Mouse (Mus musculus) hindbrain, postnatal 0 days (tissue): ENCODE results near the gene Ttn. TPM values are rescaled to one million over a fixed set of nuclear protein-coding genes. Genes with fewer than 3 reads are reported as not detected.

Experiments used
- ATAC-seq: fragments of 200-750 bp; cut with Nextera tagmentation; 2 replicates; pipeline ENCODE4 v1.8.0; 2017; ENCODE audit warnings: mild to moderate bottlenecking, moderate TSS enrichment, moderate library complexity
- DNase-seq: peaks from one replicate; pipeline ENCODE4 v3.0.0-alpha.2; 2015; ENCODE audit warnings: low spot score
- H3K27ac ChIP-seq: fragments of 300-500 bp; sonication (generic); 2 replicates; pipeline ENCODE4 v1.5.1; 2014; ENCODE audit warnings: mild to moderate bottlenecking
- H3K27me3 ChIP-seq: fragments of 300-500 bp; sonication (generic); 2 replicates; pipeline ENCODE4 v1.6.1; 2014; ENCODE audit warnings: low read length, mixed read lengths; ENCODE audit not compliant: insufficient read depth
- H3K36me3 ChIP-seq: fragments of 300-500 bp; sonication (generic); 2 replicates; pipeline ENCODE4 v1.6.1; 2014; ENCODE audit warnings: low read length, mixed read lengths; ENCODE audit not compliant: insufficient read depth
- H3K4me1 ChIP-seq: fragments of 300-500 bp; sonication (generic); 2 replicates; pipeline ENCODE4 v1.6.1; 2014; ENCODE audit warnings: antibody characterized with exemption, low read length, mixed read lengths; ENCODE audit not compliant: insufficient read depth
- H3K4me2 ChIP-seq: fragments of 300-500 bp; sonication (generic); 2 replicates; pipeline ENCODE4 v1.6.1; 2014; ENCODE audit warnings: low read depth, mild to moderate bottlenecking, low read length, moderate library complexity, mixed read lengths
- H3K4me3 ChIP-seq: fragments of 300-500 bp; sonication (generic); 2 replicates; pipeline ENCODE4 v1.5.1; 2014; ENCODE audit warnings: low read length
- H3K9ac ChIP-seq: fragments of 300-500 bp; sonication (generic); replicated peaks from 2 replicates; pipeline ENCODE4 v1.6.1; 2014; ENCODE audit warnings: mild to moderate bottlenecking, low read length, moderate library complexity, mixed read lengths
- H3K9me3 ChIP-seq: fragments of 300-500 bp; sonication (generic); 2 replicates; pipeline ENCODE4 v1.6.1; 2016; ENCODE audit warnings: low read length, mixed read lengths
- CTCF ChIP-seq: IDR thresholded peaks from 2 replicates; pipeline ENCODE4 v1.5.1; 2016; ENCODE audit warnings: antibody characterized with exemption, control low read depth, low read depth
- WGBS: fragments of 180-500 bp; shearing (Covaris S2); extraction: QIAGEN DNeasy Blood & Tissue Kit; methylation state at CpG from one replicate; pipeline ENCODE4 v1.1.7; 2014; 5-methylcytosine and 5-hydroxymethylcytosine counted together
- polyA plus RNA-seq: library from polyadenylated mRNA; unstranded; fragments of >200 nt; fragmentation: Nextera tagmentation; extraction: Ambion mirVana; gene quantifications from 2 replicates; pipeline ENCODE4 v1.2.1, GENCODE M21; 2015
- total RNA-seq: library from RNA; depleted of rRNA; stranded (reverse); fragments of >200 nt; gene quantifications from 2 replicates; pipeline ENCODE4 v1.2.3, GENCODE M21; 2014

Gene Ttn
- total and polyA plus RNA-seq, 2 experiments from 2014 or later = 0.58 to 0.73 TPM

GRCm38 (mm10) chr2:76875587-76875986 is 106.8 kb downstream of the Ttn start:
- ATAC-seq = no peak
- no peak overlapping the region for H3K9ac ChIP-seq
- no peak for TF ChIP-seq CTCF
- no peak for DNase-seq
- H3K36me3 ChIP-seq = no peaks in the 10 kb centered on the region
- H3K27ac ChIP-seq = no peak overlapping the region
- 91% methylated on average over 12 of the region's 12 CpGs for WGBS
- no peaks in the 10 kb centered on the region for H3K27me3 ChIP-seq
- H3K4me1 ChIP-seq = no peaks in the 10 kb centered on the region
- no peak overlapping the region for H3K4me3 ChIP-seq
- no peaks in the 10 kb centered on the region for H3K9me3 ChIP-seq
- no peak overlapping the region for H3K4me2 ChIP-seq

- no peak overlapping the region for H3K4me3 ChIP-seq
- H3K4me1 ChIP-seq = no peaks in the 10 kb centered on the region
- ATAC-seq (no peak), DNase-seq (peak; percentile 82)
- no peak overlapping the region for H3K4me2 ChIP-seq
- H3K9me3 ChIP-seq = no peaks in the 10 kb centered on the region
- WGBS = 17% methylated on average over 4 of the region's 4 CpGs
- no peaks in the 10 kb centered on the region for H3K27me3 ChIP-seq
- no peak overlapping the region for H3K9ac ChIP-seq
- H3K27ac ChIP-seq = no peak overlapping the region
- no peaks in the 10 kb centered on the region for H3K36me3 ChIP-seq
- peak; percentile 82 for TF ChIP-seq CTCF
Measured at GRCm38 (mm10) chr2:76866928-76867327, 115.4 kb downstream of the Ttn start.

GRCm38 (mm10) chr2:76865497-76865896 is 116.8 kb downstream of the Ttn start:
- Histone ChIP-seq H3K9ac (no peak overlapping the region), H3K4me2 (no peak overlapping the region), H3K36me3 (no peaks in the 10 kb centered on the region), H3K4me3 (no peak overlapping the region), H3K9me3 (no peaks in the 10 kb centered on the region), H3K27ac (no peak overlapping the region), H3K27me3 (no peaks in the 10 kb centered on the region), H3K4me1 (no peaks in the 10 kb centered on the region)
- TF ChIP-seq CTCF = no peak
- no peak for ATAC-seq
- DNase-seq = no peak
- 80% methylated on average over 2 of the region's 2 CpGs for WGBS

GRCm38 (mm10) chr2:76861327-76861726 is 121.0 kb downstream of the Ttn start:
- Histone ChIP-seq H3K4me2 (no peak overlapping the region), H3K9me3 (no peaks in the 10 kb centered on the region), H3K4me1 (no peaks in the 10 kb centered on the region), H3K36me3 (no peaks in the 10 kb centered on the region), H3K27ac (no peak overlapping the region), H3K4me3 (no peak overlapping the region), H3K27me3 (no peaks in the 10 kb centered on the region), H3K9ac (no peak overlapping the region)
- no peak for TF ChIP-seq CTCF
- DNase-seq = no peak
- ATAC-seq = no peak

- no peak overlapping the region for H3K9ac ChIP-seq
- DNase-seq (no peak), ATAC-seq (no peak)
- H3K9me3 ChIP-seq = no peaks in the 10 kb centered on the region
- H3K4me3 ChIP-seq = no peak overlapping the region
- no peak for TF ChIP-seq CTCF
- no peaks in the 10 kb centered on the region for H3K36me3 ChIP-seq
- H3K4me2 ChIP-seq = no peak overlapping the region
- no peak overlapping the region for H3K27ac ChIP-seq
- H3K27me3 ChIP-seq = no peaks in the 10 kb centered on the region
- WGBS = 92% methylated on average over 4 of the region's 4 CpGs
- no peaks in the 10 kb centered on the region for H3K4me1 ChIP-seq
Measured at GRCm38 (mm10) chr2:76850066-76850465, 132.3 kb downstream of the Ttn start.

- Histone ChIP-seq H3K4me2 (no peak overlapping the region), H3K9me3 (no peaks in the 10 kb centered on the region), H3K4me1 (no peaks in the 10 kb centered on the region), H3K27ac (no peak overlapping the region), H3K4me3 (no peak overlapping the region), H3K27me3 (no peaks in the 10 kb centered on the region), H3K9ac (no peak overlapping the region), H3K36me3 (no peaks in the 10 kb centered on the region)
- peak; percentile 22; the same call in 1 of the 2 replicates for TF ChIP-seq CTCF
- ATAC-seq (no peak), DNase-seq (no peak)
- WGBS = 68% methylated on average over 1 of the region's 1 CpGs
Measured at GRCm38 (mm10) chr2:76843162-76843561, 139.2 kb downstream of the Ttn start.

- H3K36me3 ChIP-seq = no peaks in the 10 kb centered on the region
- H3K4me3 ChIP-seq = no peak overlapping the region
- no peak overlapping the region for H3K27ac ChIP-seq
- no peak overlapping the region for H3K9ac ChIP-seq
- H3K4me2 ChIP-seq = no peak overlapping the region
- H3K4me1 ChIP-seq = no peaks in the 10 kb centered on the region
- H3K27me3 ChIP-seq = no peaks in the 10 kb centered on the region
- ATAC-seq (no peak), DNase-seq (no peak)
- TF ChIP-seq CTCF = no peak
- H3K9me3 ChIP-seq = no peaks in the 10 kb centered on the region
Measured at GRCm38 (mm10) chr2:76820472-76820871, 161.9 kb downstream of the Ttn start.
